Mouse (Mus musculus) testis, adult 2 months (tissue): ENCODE data around the gene Hivep2. TPM values are rescaled to one million over a fixed set of nuclear protein-coding genes. Genes with fewer than 3 reads are reported as not detected.

Source experiments
- H3K27ac ChIP-seq: fragments of 200-500 bp; 2 replicates; pipeline ENCODE4 v1.5.1; 2012; ENCODE audit warnings: low read depth, low read length; ENCODE audit not compliant: control insufficient read depth, insufficient read depth
- H3K27me3 ChIP-seq: fragments of 200-500 bp; 2 replicates; pipeline ENCODE4 v1.6.1; 2012; ENCODE audit warnings: mild to moderate bottlenecking, low read length, moderate library complexity; ENCODE audit not compliant: control insufficient read depth, insufficient read depth
- H3K36me3 ChIP-seq: fragments of 200-500 bp; 2 replicates; pipeline ENCODE4 v1.6.1; 2012; ENCODE audit warnings: mild to moderate bottlenecking, low read length; ENCODE audit not compliant: control insufficient read depth, insufficient read depth
- H3K4me1 ChIP-seq: fragments of 200-500 bp; 2 replicates; pipeline ENCODE4 v1.6.1; 2012; ENCODE audit warnings: low read length; ENCODE audit not compliant: control insufficient read depth, insufficient read depth
- H3K4me3 ChIP-seq: fragments of 200-500 bp; 2 replicates; pipeline ENCODE4 v1.5.1; 2012; ENCODE audit warnings: low read depth, mild to moderate bottlenecking, low read length, moderate library complexity, mixed read lengths; ENCODE audit not compliant: control insufficient read depth
- CTCF ChIP-seq: fragments of 200-500 bp; IDR thresholded peaks from 2 replicates; pipeline ENCODE4 v1.5.1; 2012; ENCODE audit warnings: low read depth, mild to moderate bottlenecking, inconsistent platforms, low read length, moderate library complexity; ENCODE audit not compliant: control insufficient read depth, insufficient read depth, insufficient replicate concordance
- POLR2A ChIP-seq: fragments of 200-500 bp; IDR thresholded peaks from 2 replicates; pipeline ENCODE4 v1.6.1; 2012; ENCODE audit warnings: low read depth, mild to moderate bottlenecking, inconsistent platforms, low read length, moderate library complexity; ENCODE audit not compliant: control insufficient read depth
- polyA plus RNA-seq: library from polyadenylated mRNA; depleted of rRNA; stranded (reverse); fragments of >200 nt; gene quantifications from 2 replicates; pipeline ENCODE4 v1.2.3, GENCODE M21; 2012

Gene Hivep2
- polyA plus RNA-seq, 1 experiment, result 0.88 TPM

DNA sequence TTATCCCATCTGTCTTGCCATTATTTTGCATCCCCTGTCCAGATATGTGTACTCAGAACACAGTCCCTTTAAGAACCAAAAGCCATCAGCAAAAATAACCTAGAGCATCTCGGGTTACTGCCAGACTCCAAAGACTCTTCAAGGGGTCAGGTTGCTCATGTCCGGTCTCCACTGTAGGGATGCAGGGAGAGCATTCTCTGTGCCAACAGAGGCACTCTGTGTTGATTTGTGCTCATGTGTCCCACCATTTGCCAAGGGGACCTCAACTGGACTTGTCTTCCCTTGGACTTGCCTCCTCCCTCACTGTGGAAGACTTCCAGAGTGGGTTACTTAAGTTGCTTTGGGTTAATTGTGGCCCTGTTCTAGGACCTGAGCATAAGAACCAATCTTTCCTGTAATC, 43.8 kb downstream of the Hivep2 start:
- Histone ChIP-seq H3K4me3 (no peak overlapping the region), H3K27ac (no peak overlapping the region), H3K4me1 (no peaks in the 10 kb centered on the region), H3K27me3 (no peaks in the 10 kb centered on the region), H3K36me3 (no peaks in the 10 kb centered on the region)
- TF ChIP-seq CTCF, result no peak
- no peak for TF ChIP-seq POLR2A

- no peak overlapping the region for H3K27ac ChIP-seq
- H3K27me3 ChIP-seq, result no peaks in the 10 kb centered on the region
- H3K36me3 ChIP-seq, result no peaks in the 10 kb centered on the region
- H3K4me3 ChIP-seq, result no peak overlapping the region
- H3K4me1 ChIP-seq, result 0 out of 2 replicates have a peak, but pooled peaks cover 2% of the 10 kb centered on the region
- TF ChIP-seq POLR2A (no peak), CTCF (no peak)
Observed at GRCm38 (mm10) chr10:14016287-14016970, 50.6 kb downstream of the Hivep2 start.

GRCm38 (mm10) chr10:14017338-14017737, 51.5 kb downstream of the Hivep2 start:
- Histone ChIP-seq H3K27ac (no peak overlapping the region), H3K4me1 (0 out of 2 replicates have a peak, but pooled peaks cover 2% of the 10 kb centered on the region), H3K36me3 (no peaks in the 10 kb centered on the region), H3K4me3 (no peak overlapping the region), H3K27me3 (no peaks in the 10 kb centered on the region)
- TF ChIP-seq POLR2A (no peak), CTCF (no peak)

DNA sequence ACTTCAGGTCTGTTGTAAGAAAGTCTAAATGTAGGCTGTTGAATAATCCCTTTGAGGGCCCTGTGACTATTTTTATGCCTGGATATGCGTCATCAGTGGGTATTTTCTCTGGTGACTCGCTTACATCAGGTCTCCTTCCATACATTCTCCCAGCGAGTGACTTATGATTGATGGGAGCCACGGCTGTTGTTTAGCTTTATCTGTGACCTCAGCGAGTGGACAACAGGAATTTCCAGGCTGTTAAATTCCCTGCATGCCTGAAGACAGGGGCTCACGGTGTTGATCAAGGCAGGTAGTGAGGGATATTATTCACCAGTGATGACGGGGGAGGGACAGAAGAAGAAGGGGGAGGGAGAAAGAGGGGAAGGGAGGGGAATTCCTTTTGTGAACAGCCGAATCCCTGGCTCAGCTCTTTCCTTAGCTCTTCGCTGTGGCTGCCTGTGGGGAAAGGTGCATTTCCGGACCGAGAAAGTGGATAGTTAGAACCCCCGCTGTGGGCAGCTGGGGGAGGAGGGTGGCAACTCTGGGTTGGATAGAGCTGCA, 52.0 kb downstream of the Hivep2 start:
- no peak overlapping the region for H3K27ac ChIP-seq
- TF ChIP-seq POLR2A (no peak), CTCF (no peak)
- 0 out of 2 replicates have a peak, but pooled peaks cover 2% of the 10 kb centered on the region for H3K4me1 ChIP-seq
- H3K36me3 ChIP-seq, result no peaks in the 10 kb centered on the region
- no peak overlapping the region; the same call in 1 of the 2 replicates for H3K4me3 ChIP-seq
- no peaks in the 10 kb centered on the region for H3K27me3 ChIP-seq

DNA sequence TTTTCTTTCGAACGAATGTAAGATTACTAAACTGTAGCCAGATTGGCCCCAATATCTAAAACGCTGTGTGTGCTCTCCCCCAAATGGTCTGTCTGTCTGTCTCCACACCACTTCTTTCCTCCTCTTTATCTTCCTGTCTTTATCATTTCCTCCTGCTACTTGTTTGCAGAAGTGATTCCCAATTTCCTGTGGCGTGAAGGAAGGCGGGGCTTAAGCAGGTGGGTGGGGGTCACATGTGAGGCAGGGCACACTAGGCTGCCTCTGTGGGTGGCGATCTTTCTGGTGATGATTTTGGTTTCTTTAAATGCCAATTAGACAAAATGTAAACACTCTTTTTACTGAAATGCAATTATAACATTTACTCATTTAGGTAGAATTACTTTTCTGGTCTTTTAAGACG, 52.8 kb downstream of the Hivep2 start:
- H3K4me1 ChIP-seq, result 0 out of 2 replicates have a peak, but pooled peaks cover 2% of the 10 kb centered on the region
- no peaks in the 10 kb centered on the region for H3K27me3 ChIP-seq
- TF ChIP-seq POLR2A, result no peak
- TF ChIP-seq CTCF, result no peak
- H3K36me3 ChIP-seq, result no peaks in the 10 kb centered on the region
- no peak overlapping the region for H3K27ac ChIP-seq
- no peak overlapping the region for H3K4me3 ChIP-seq

DNA sequence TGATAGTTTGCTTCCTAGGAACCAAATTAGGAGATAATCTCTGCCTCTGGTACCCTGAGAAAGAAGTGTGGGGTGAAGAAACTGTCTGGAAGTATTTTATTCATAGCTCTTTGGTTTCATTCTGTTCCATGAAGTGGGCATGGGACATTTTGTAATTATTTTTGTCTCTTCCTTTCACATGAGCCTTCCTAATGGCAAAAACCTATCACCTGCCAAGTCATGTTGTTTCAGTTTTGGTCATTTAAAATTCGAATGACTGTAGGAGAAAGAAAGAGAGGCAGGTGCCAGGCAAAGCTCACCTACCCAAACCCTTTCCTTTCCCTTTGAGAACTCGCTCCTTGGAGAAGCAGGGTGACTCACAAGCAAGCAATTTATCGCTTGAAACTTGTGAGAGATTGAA, 53.3 kb downstream of the Hivep2 start:
- Histone ChIP-seq H3K4me1 (0 out of 2 replicates have a peak, but pooled peaks cover 2% of the 10 kb centered on the region), H3K36me3 (no peaks in the 10 kb centered on the region), H3K27me3 (no peaks in the 10 kb centered on the region), H3K4me3 (no peak overlapping the region), H3K27ac (no peak overlapping the region)
- no peak for TF ChIP-seq POLR2A
- TF ChIP-seq CTCF, result no peak

- 0 out of 2 replicates have a peak, but pooled peaks cover 2% of the 10 kb centered on the region for H3K4me1 ChIP-seq
- no peaks in the 10 kb centered on the region for H3K27me3 ChIP-seq
- TF ChIP-seq POLR2A, result no peak
- TF ChIP-seq CTCF, result no peak
- H3K4me3 ChIP-seq, result no peak overlapping the region
- H3K36me3 ChIP-seq, result no peaks in the 10 kb centered on the region
- no peak overlapping the region for H3K27ac ChIP-seq
Observed at GRCm38 (mm10) chr10:14020253-14020652, 54.4 kb downstream of the Hivep2 start.
